Mouse (Mus musculus) layer of hippocampus, adult 9-10 months (tissue): ENCODE measurements around the gene 1700080O16Rik.

ENCODE experiments used
- DNase-seq: peaks from one replicate; pipeline ENCODE4 v3.0.0; 2022; ENCODE audit warnings: low spot score

The 1700080O16Rik gene

DNA sequence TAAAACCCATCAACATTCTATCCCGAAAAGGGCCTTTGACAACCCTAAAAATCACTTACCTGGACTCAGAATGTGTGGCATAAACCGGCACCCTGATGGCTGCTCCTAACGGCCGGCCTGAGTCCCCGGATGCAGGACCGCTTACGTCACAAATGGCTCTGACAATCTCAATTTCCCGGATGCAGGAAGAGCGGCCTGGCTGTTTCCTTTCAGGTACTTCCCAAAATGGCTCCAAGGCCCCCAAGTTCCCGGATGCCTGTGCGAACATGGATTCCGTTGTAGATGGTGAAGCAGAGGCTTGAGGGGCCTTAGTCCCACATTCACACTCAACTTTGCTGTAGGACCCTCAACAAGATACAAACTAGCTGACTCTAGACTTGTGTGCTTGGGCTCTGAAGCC is at the start of gene 1700080O16Rik:
1700080O16Rik (minus strand) TSS at position 101 of the 400 bp plus-strand sequence.
- no peak for DNase-seq

DNA sequence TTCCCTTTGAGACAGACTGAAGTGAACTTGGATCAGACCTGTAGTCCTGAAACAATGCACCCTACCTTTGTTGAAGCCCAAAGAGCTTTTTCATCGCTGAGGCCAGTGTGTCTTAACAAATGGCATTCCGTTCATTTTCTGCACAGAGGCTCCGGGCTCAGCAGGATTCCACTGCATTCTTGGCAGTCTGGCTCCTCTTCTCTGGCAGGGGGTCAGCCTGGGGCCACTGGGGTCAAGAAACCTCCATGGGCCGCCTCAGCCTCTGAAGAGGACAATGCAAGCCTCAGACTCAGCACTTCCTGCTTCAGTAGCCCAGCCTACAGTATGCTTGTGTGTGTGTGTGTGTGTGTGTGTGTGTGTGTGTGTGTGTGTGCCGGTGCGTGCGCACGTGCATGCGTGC is 45.1 kb upstream of the 1700080O16Rik start:
- no peak for DNase-seq

DNA sequence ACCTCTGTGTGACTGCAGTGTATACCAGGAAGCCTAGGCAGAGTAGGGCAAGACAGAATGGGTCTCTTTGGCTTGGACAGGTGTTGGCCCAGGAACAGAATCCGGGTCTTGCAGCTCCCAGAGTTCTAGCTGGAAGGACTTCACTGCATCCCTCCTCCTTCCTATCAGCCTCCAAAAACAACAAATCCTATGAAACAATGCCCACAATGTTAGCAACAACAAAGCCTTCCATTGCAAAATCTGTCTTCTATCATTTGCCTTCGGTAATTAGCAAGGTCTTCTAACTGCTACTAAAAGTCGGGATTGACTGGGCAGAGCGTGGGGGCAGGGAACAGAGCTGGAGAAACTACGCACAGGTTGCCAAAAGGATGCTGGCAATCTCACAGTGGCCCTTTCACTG is 27.5 kb upstream of the 1700080O16Rik start:
- no peak for DNase-seq

DNA sequence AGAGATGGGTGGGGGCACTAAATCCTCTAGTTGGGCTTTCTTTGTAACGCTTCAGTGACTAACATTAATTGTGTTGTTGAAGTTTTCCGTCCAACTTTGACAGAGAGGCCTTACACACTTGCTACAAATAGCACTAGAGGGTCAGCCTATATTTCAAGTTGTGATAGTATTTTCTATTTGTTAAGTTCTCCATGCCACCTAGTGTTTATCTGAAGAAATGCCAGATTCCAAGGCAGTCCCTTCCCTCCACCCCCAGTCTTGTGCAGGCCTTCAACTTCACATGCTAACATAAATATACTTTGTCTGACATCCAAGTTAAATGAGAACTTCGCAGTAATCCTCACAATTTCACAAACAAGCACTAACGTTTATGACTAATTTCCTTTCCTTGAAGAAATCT is 26.9 kb upstream of the 1700080O16Rik start:
- no peak for DNase-seq

DNA sequence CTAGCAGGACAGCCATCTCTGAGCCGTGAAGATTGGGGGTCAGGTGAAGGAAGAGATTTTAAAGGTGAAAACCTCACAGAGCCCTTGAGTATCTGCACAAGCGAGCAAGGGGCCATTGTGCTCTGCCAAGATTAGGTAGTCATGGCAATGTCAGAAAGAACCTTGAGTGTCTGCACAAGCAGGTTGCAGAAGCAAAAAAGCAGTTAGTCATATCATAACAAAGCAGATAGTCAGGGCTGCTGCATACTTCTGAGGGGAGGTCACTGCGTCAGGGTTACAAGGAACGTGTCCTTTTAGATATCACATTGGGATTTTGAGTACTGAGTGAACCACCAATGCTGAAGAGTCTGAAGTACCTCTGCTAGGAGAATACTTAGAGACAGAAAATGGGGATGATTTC is 3.8 kb upstream of the 1700080O16Rik start:
- no peak for DNase-seq

DNA sequence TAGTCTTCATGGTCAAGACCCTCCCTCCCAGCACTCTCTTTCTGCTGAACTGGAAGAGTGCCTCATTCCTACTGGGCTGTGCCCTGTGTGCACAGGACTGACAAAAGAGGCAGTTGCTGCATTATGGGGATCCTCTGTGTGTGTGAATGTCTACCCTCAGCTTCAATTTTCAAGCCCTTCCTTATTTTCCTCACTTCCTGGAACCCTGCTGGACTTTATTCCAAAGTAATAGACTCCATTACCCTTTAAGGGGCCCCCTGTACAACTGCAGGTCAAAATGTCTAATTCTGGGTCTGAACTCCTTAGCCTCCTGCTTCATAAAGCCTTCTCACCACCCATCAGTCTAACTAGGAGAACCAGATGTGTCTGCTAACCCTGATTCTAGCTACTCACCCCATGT is 2.0 kb upstream of the 1700080O16Rik start:
- no peak for DNase-seq

DNA sequence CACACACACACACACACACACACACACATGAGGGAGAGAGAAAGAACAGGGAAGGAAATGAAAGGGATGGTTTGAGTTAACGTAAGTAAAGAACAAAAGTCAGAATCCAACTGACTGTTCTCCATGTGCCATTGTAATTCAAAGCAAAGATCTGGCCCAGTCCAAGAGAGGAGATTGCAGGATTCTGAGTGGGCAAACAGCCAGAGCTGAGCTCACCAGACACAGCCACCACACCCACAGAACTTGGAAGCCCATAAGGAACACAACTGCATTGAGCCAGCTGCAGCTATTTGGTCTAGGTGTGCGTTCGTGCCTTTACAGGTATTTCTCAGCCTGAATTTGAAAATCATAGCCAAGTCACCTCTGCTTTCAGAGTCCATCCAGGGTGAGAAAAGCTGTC is 24.5 kb downstream of the 1700080O16Rik start:
- no peak for DNase-seq

DNA sequence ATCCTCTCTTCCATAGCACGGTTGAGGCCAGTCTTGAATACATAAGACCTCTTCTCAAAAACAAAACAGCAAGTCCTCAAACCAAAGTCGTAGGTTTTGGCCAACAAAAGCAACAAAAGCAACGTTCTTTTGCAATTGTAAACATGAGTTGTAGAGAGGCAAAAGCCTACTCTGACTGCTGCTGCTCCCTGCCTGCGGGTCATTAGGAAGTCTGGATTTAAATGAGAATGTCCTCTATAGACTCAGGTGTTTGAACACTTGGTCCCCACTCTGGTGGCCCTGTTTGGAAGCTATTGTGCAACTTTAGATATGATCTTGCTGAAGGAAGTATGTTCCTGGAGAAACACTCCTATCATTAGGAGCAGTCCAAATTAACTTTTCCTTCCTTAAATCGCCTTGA is 34.5 kb downstream of the 1700080O16Rik start:
- no peak for DNase-seq

DNA sequence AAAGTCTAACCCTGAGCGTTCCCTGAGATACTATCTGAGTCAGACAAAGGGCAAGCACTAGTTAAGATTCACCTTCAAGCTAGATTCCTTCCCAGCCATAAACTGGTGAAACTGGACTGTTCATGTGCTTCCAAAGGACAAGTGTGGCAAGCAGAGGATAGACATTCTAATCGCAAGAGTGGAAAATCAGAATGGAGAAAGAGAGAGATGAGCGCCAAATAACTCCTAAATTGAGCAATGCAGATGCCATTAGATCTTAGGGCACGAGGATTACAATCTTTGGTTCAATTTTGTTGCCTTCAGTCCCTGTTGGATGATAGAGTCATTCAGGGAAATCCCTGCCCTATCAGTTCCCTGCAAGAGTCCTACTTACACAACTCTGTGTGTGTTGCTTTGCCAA is 53.5 kb downstream of the 1700080O16Rik start:
- DNase-seq, result no peak
